Mouse (Mus musculus): ENCODE measurements at regions not wholly inside any gene's neighbourhood (a gene's known extent, or its start where the extent isn't known, plus 50 kb on each side); places are given as distances from the start of the nearest gene placed in this dataset.
"Not testable (repeated sequence)": the region's sequence is repeated elsewhere in the genome, so short reads cannot be mapped to it uniquely, and the experiment has no call there.

- not testable (repeated sequence) for H3K4me2 ChIP-seq; H3K9ac ChIP-seq (ENCODE audit: low read depth, low read length); H3K27ac ChIP-seq (ENCODE audit: low read depth, low read length); H3K27me3 ChIP-seq (replicated peaks; ENCODE audit: control insufficient read depth, insufficient read depth, low read length); H3K4me3 ChIP-seq (ENCODE audit: low read depth, low read length); H3K36me3 ChIP-seq (ENCODE audit: control insufficient read depth, insufficient read depth, low read length); H3K4me1 ChIP-seq (replicated peaks; ENCODE audit: control insufficient read depth, insufficient read depth, low read length); ATAC-seq (replicated peaks; ENCODE audit: low FRiP score); DNase-seq (ENCODE audit: low spot score)
- WGBS = 85% methylated on average over 16 of the region's 16 CpGs
- H3K9me3 ChIP-seq (ENCODE audit: control insufficient read depth, low read length) = peaks cover 11% of the 10 kb centered on the region
These were observed 291.3 kb downstream of the Rab10 start for GRCm38 (mm10) chr12:3018446-3018845.

- not testable (repeated sequence) for H3K4me1 ChIP-seq (replicated peaks; ENCODE audit: control insufficient read depth, insufficient read depth, low read length); H3K27me3 ChIP-seq (replicated peaks; ENCODE audit: control insufficient read depth, insufficient read depth, low read length); H3K4me2 ChIP-seq; ATAC-seq (replicated peaks; ENCODE audit: low FRiP score); H3K4me3 ChIP-seq (ENCODE audit: low read depth, low read length); H3K9ac ChIP-seq (ENCODE audit: low read depth, low read length); H3K27ac ChIP-seq (ENCODE audit: low read depth, low read length); H3K36me3 ChIP-seq (ENCODE audit: control insufficient read depth, insufficient read depth, low read length)
- WGBS = 87% methylated on average over 8 of the region's 8 CpGs
- peak; percentile 27 for DNase-seq (ENCODE audit: low spot score)
- H3K9me3 ChIP-seq (ENCODE audit: control insufficient read depth, low read length) = peaks cover 11% of the 10 kb centered on the region
These were observed 293.0 kb downstream of the Rab10 start for GRCm38 (mm10) chr12:3016777-3017176.

All from liver, embryonic 11.5 days (tissue).